Mouse (Mus musculus): ENCODE measurements around the gene Sec62. TPM values are rescaled to one million over a fixed set of nuclear protein-coding genes. Genes with fewer than 3 reads are reported as not detected.
"Not testable (repeated sequence)": the region's sequence is repeated elsewhere in the genome, so short reads cannot be mapped to it uniquely, and the experiment has no call there.

The Sec62 gene
- polyA plus RNA-seq, 1 experiment from 2014 or later = 54.3 TPM

DNA sequence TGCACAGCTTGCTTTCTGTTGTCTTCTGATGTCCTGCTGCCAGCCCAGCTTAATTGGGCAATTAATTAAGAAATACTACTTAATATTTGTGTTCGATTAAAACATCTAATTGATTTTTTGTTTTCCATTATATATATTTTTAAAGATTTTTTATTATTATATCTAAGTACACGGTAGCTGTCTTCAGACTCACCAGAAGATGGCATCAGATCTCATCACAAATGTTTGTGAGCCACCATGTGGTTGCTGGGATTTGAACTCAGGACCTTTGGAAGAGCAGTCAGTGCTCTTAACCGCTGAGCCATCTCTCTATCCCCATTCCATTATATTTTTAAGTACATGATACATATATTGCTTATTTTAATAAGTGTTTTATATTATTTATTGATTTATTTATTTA, 40.6 kb downstream of the Sec62 start:
- H3K9ac ChIP-seq = no peak overlapping the region
- no peaks in the 10 kb centered on the region for H3K27me3 ChIP-seq (replicated peaks)
- ATAC-seq (ENCODE audit: extremely low read depth, insufficient number of reproducible peaks, low FRiP score, low TSS enrichment) = no peak
- H3K4me2 ChIP-seq = no peak overlapping the region
- no peaks in the 10 kb centered on the region for H3K4me1 ChIP-seq
- H3K27ac ChIP-seq (replicated peaks) = no peak overlapping the region
- H3K36me3 ChIP-seq = no peaks in the 10 kb centered on the region
- 76% methylated on average over 3 of the region's 3 CpGs for WGBS
- H3K4me3 ChIP-seq = no peak overlapping the region
- H3K9me3 ChIP-seq = 0 out of 2 replicates have a peak, but pooled peaks cover 3% of the 10 kb centered on the region

GRCm38 (mm10) chr3:30845755-30846154, 53.1 kb downstream of the Sec62 start:
- Histone ChIP-seq H3K4me3 (no peak overlapping the region), H3K4me1 (no peaks in the 10 kb centered on the region), H3K9me3 (no peaks in the 10 kb centered on the region), H3K4me2 (no peak overlapping the region), H3K9ac (no peak overlapping the region), H3K36me3 (no peaks in the 10 kb centered on the region), H3K27me3 (replicated peaks) (no peaks in the 10 kb centered on the region; the same call in 1 of the 2 replicates), H3K27ac (replicated peaks) (no peak overlapping the region)
- 70% methylated on average over 2 of the region's 2 CpGs for WGBS
- ATAC-seq (ENCODE audit: extremely low read depth, insufficient number of reproducible peaks, low FRiP score, low TSS enrichment) = no peak

DNA sequence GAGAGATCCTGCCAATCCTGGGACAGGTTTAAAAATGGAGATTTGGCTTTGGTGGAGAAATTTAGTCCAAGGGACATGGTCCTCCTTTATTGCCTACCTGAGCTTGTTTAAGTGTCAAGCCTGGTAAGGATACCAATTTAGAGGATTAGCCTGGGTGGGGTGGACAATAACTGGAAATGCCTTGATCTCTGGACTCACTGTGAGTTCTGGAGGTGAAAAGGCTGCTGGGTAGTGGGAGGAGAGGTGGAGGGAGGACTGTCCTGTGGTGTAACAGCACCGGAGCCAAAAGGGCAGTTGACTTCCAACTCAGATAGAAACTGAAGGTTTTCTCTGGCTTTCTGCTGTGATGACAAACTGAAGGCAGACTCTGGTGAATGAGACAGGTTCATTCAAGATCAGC, 54.7 kb downstream of the Sec62 start:
- H3K4me2 ChIP-seq = no peak overlapping the region
- H3K36me3 ChIP-seq = no peaks in the 10 kb centered on the region
- no peaks in the 10 kb centered on the region for H3K4me1 ChIP-seq
- H3K27me3 ChIP-seq (replicated peaks) = peaks cover 5% of the 10 kb centered on the region
- no peak overlapping the region for H3K4me3 ChIP-seq
- no peaks in the 10 kb centered on the region for H3K9me3 ChIP-seq
- no peak overlapping the region for H3K27ac ChIP-seq (replicated peaks)
- no peak overlapping the region for H3K9ac ChIP-seq
- 37% methylated on average over 1 of the region's 1 CpGs for WGBS
- ATAC-seq (ENCODE audit: extremely low read depth, insufficient number of reproducible peaks, low FRiP score, low TSS enrichment) = no peak

DNA sequence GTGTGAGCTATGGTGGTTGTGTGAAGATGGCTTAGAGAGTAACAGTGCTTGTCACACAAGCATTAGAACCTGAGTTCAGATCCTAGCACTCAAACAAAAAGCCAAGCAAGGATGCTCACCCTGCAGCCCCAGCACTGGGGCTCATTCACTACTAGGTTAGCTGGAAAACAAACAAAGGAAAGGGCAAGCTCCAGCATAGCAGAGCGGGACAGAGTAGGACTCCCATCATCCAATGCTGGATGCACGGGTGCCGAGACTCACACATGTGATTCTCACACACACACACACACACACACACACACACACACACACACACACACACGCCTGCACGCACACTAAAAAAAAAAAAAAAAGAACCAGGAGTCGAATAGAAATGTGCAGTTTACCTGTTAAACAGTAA, 58.7 kb downstream of the Sec62 start:
- WGBS = 69% methylated on average over 4 of the region's 6 CpGs

DNA sequence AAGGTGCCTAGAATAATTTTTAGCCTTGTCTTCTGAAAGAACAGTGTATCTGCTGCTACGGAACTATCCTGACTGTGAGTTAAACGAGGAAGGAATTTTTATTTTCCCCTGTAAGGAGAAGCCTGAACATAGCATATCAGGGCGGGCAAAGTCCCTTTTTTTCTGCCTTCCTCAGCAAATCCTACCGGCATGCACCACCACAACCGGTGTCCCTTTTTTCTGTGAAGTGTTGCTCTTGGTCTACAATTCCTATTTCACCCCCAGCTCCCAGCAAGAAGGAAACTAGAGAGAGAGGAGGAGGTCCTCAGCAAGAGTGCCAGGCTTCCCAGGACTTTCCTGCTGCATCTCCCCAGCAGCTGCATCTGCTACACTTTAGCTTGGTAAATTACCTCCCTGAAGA, 60.9 kb downstream of the Sec62 start:
- WGBS = 76% methylated on average over 5 of the region's 5 CpGs
- Histone ChIP-seq H3K4me2 (no peak overlapping the region), H3K9me3 (no peaks in the 10 kb centered on the region), H3K4me3 (no peak overlapping the region), H3K27me3 (replicated peaks) (peaks cover 35% of the 10 kb centered on the region), H3K36me3 (no peaks in the 10 kb centered on the region), H3K27ac (replicated peaks) (no peak overlapping the region), H3K4me1 (peaks cover 8% of the 10 kb centered on the region; the same call in 1 of the 2 replicates), H3K9ac (no peak overlapping the region)
- no peak for ATAC-seq (ENCODE audit: extremely low read depth, insufficient number of reproducible peaks, low FRiP score, low TSS enrichment)

More for the DNA sequence above, 58.7 kb downstream of the Sec62 start:
- H3K9me3 ChIP-seq = no peaks in the 10 kb centered on the region
- ATAC-seq (ENCODE audit: extremely low read depth, insufficient number of reproducible peaks, low FRiP score, low TSS enrichment) = no peak
- H3K27me3 ChIP-seq (replicated peaks) = peaks cover 35% of the 10 kb centered on the region
- no peak overlapping the region for H3K9ac ChIP-seq
- H3K36me3 ChIP-seq = no peaks in the 10 kb centered on the region
- H3K27ac ChIP-seq (replicated peaks) = no peak overlapping the region
- no peak overlapping the region for H3K4me3 ChIP-seq
- peaks cover 8% of the 10 kb centered on the region; the same call in 1 of the 2 replicates for H3K4me1 ChIP-seq
- H3K4me2 ChIP-seq = no peak overlapping the region

DNA sequence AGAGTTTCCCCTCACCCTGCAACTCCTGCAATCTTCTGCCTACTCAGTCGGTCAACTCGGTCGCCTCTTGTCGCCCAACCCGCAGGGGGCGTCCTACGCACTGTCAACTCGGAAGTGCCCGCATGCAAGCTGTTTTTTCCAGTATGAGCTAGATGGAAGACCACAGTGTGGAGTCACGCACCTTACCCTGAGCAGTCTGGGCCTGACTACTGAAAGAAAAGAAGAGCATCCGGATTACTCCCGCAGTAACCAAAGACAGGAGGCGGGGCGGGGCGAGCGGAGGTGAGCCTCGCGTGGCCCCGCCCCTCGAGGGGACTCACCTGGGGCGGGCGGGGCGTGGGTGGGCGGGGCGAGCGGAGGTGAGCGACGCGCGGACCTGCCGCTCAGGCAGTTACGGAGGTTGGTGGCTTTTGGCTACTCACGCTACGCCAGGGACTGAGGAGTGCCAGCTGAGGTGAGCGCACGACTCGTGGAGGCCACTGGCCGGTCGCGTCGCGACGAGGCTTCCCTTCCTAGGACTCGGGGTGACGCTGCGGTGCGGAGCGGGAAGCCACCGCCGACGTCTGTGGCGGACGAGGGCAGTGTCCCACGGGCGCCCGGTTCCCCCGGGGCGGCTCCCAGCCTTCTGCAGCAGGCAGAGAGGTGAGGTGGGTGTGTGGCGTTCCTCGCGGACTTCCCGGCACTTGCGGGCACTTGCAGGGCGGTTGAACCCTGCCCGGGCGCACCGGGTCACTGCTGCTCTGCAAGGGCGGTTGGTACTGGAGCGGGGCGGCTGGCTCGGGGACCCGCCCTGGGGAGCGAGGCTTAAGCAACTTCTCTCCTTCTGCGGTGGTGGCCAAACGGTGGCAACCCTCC, 63.2 kb downstream of the Sec62 start, which contains the start of gene Gpr160:
Gene Gpr160, plus strand, starts transcription at position 347 of the 855 bp plus-strand sequence.
- WGBS = under 1% methylated on average over 72 of the region's 75 CpGs
- ATAC-seq (ENCODE audit: extremely low read depth, insufficient number of reproducible peaks, low FRiP score, low TSS enrichment) = peak; percentile 79
- Histone ChIP-seq H3K9me3 (no peaks in the 10 kb centered on the region), H3K9ac (peak within 1 kb of the TSS; percentile 76), H3K4me1 (peaks cover 8% of the 10 kb centered on the region; the same call in 1 of the 2 replicates), H3K27me3 (replicated peaks) (peaks cover 35% of the 10 kb centered on the region), H3K36me3 (no peaks in the 10 kb centered on the region), H3K27ac (replicated peaks) (no peak within 1 kb of the TSS), H3K4me3 (peak within 1 kb of the TSS; percentile 59), H3K4me2 (peak within 1 kb of the TSS; percentile 86)

GRCm38 (mm10) chr3:30859599-30859998, 66.9 kb downstream of the Sec62 start:
- 85% methylated on average over 8 of the region's 8 CpGs for WGBS
- not testable (repeated sequence) for ATAC-seq (ENCODE audit: extremely low read depth, insufficient number of reproducible peaks, low FRiP score, low TSS enrichment); H3K27ac ChIP-seq (replicated peaks); H3K4me3 ChIP-seq; H3K4me2 ChIP-seq; H3K9ac ChIP-seq; H3K9me3 ChIP-seq; H3K4me1 ChIP-seq; H3K36me3 ChIP-seq
- peaks cover 11% of the 10 kb centered on the region for H3K27me3 ChIP-seq (replicated peaks)

- Histone ChIP-seq H3K27me3 (replicated peaks) (0 out of 2 replicates have a peak, but pooled peaks cover 1% of the 10 kb centered on the region), H3K4me2 (no peak overlapping the region), H3K27ac (replicated peaks) (no peak overlapping the region), H3K36me3 (no peaks in the 10 kb centered on the region), H3K9me3 (no peaks in the 10 kb centered on the region), H3K4me3 (no peak overlapping the region), H3K4me1 (no peaks in the 10 kb centered on the region), H3K9ac (no peak overlapping the region)
- WGBS = 66% methylated on average over 4 of the region's 4 CpGs
- no peak for ATAC-seq (ENCODE audit: extremely low read depth, insufficient number of reproducible peaks, low FRiP score, low TSS enrichment)
These were observed 68.0 kb downstream of the Sec62 start for GRCm38 (mm10) chr3:30860705-30861104.

DNA sequence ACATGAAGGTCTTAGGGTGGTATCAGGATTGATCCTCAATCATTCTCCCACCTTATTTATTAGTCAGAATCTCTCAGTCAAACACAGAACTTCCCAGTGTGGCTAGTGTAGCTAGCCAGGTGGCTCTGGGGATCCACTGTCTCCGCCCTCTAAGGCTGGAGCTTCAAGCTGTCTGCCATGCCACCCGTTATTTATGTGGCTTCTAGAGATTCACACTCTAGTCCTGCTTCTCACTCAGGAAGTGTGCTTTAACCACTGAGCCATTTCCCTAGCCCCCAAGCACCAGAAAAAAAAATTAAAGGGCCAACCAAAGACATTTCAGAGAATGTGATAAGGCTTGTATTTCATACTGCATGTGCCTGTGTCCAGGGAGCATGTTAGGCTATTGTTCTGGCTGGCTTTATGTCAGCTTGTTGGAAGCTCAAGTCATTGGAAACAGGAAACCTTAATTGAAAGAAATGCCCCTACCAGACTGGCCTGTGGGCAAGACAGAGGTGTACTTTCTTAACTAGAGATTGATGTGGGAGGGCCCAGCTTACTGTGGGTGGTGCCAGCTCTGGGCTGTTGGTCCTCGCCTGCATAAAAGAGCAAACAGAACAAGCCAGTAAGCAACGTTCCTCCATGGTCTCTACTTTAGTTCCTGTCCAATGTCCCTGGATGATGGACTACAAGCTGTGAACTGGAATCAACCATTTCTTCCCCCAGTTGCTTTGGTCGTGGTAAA, 71.2 kb downstream of the Sec62 start:
- no peak for ATAC-seq (ENCODE audit: extremely low read depth, insufficient number of reproducible peaks, low FRiP score, low TSS enrichment)
- Histone ChIP-seq H3K4me1 (no peaks in the 10 kb centered on the region), H3K27me3 (replicated peaks) (no peaks in the 10 kb centered on the region), H3K4me3 (no peak overlapping the region), H3K9ac (no peak overlapping the region), H3K36me3 (no peaks in the 10 kb centered on the region), H3K27ac (replicated peaks) (no peak overlapping the region), H3K4me2 (no peak overlapping the region), H3K9me3 (no peaks in the 10 kb centered on the region)
- 70% methylated on average over 5 of the region's 5 CpGs for WGBS

GRCm38 (mm10) chr3:30864640-30865039, 72.0 kb downstream of the Sec62 start:
- Histone ChIP-seq H3K4me2 (no peak overlapping the region), H3K9ac (no peak overlapping the region), H3K36me3 (no peaks in the 10 kb centered on the region), H3K27ac (replicated peaks) (no peak overlapping the region), H3K4me1 (no peaks in the 10 kb centered on the region), H3K4me3 (no peak overlapping the region), H3K27me3 (replicated peaks) (no peaks in the 10 kb centered on the region), H3K9me3 (no peaks in the 10 kb centered on the region)
- WGBS = 74% methylated on average over 1 of the region's 1 CpGs
- no peak for ATAC-seq (ENCODE audit: extremely low read depth, insufficient number of reproducible peaks, low FRiP score, low TSS enrichment)

- Histone ChIP-seq H3K9ac (no peak overlapping the region), H3K9me3 (no peaks in the 10 kb centered on the region), H3K27me3 (replicated peaks) (no peaks in the 10 kb centered on the region), H3K4me1 (peaks cover 6% of the 10 kb centered on the region), H3K27ac (replicated peaks) (no peak overlapping the region), H3K4me3 (no peak overlapping the region), H3K36me3 (no peaks in the 10 kb centered on the region), H3K4me2 (no peak overlapping the region)
- WGBS = 65% methylated on average over 5 of the region's 5 CpGs
- no peak for ATAC-seq (ENCODE audit: extremely low read depth, insufficient number of reproducible peaks, low FRiP score, low TSS enrichment)
These were observed 75.5 kb downstream of the Sec62 start for GRCm38 (mm10) chr3:30868176-30868575.

Measured in heart, embryonic 13.5 days (tissue).